Mouse (Mus musculus): ENCODE measurements at regions not wholly inside any gene's neighbourhood (a gene's known extent, or its start where the extent isn't known, plus 50 kb on each side); places are given as distances from the start of the nearest gene placed in this dataset.

- TF ChIP-seq CTCF (IDR thresholded peaks at IDR 0.05; ENCODE audit: low read depth, low read length) (no peak), POLR2A (IDR thresholded peaks at IDR 0.05; ENCODE audit: borderline replicate concordance, low read depth, low read length) (no peak)
Measured at GRCm38 (mm10) chr9:41566496-41566895, 405.0 kb upstream of the Ubash3b start.
